Mouse (Mus musculus) MEL (cell line): Measurements from ENCODE around the gene Nfix. TPM values are rescaled to one million over a fixed set of nuclear protein-coding genes. Genes with fewer than 3 reads are reported as not detected.

Experiments used
- DNase-seq: peaks from one replicate; pipeline ENCODE4 v3.0.0; 2011; ENCODE audit warnings: low read depth, low spot score
- H3K27ac ChIP-seq: 2 replicates; pipeline ENCODE4 v1.5.1; 2012; ENCODE audit warnings: low read depth, mild to moderate bottlenecking, control low read depth, low read length, moderate library complexity; ENCODE audit not compliant: control insufficient read depth
- H3K27me3 ChIP-seq, 2 experiments: fragments of 150-350 bp in 1 of 2; sonication (generic) in 1 of 2; 2 replicates each; pipeline ENCODE4 v1.6.1; 2012; ENCODE audit warnings: low read length in 2 of 2, mild to moderate bottlenecking in 2 of 2, improper control_type of control experiment in 1 of 2, moderate library complexity in 1 of 2; ENCODE audit not compliant: insufficient read depth in 2 of 2, control insufficient read depth in 1 of 2
- H3K36me3 ChIP-seq, 2 experiments: 2 replicates each; pipeline ENCODE4 v1.6.1; 2012 to 2014; ENCODE audit warnings: low read length in 2 of 2, improper control_type of control experiment in 1 of 2, inconsistent platforms in 1 of 2, mild to moderate bottlenecking in 1 of 2; ENCODE audit not compliant: insufficient read depth in 2 of 2, control insufficient read depth in 1 of 2
- H3K4me1 ChIP-seq, 2 experiments: fragments of 150-350 bp in 1 of 2; sonication (generic) in 1 of 2; 2 replicates each; pipeline ENCODE4 v1.6.1; 2012; ENCODE audit warnings: low read length in 2 of 2, improper control_type of control experiment in 1 of 2, mild to moderate bottlenecking in 1 of 2; ENCODE audit not compliant: insufficient read depth in 2 of 2, control insufficient read depth in 1 of 2
- H3K4me3 ChIP-seq, 2 experiments: fragments of 150-350 bp in 1 of 2; sonication (generic) in 1 of 2; 2 replicates each; pipeline ENCODE4 v1.5.1; 2012; ENCODE audit warnings: low read depth in 2 of 2, low read length in 2 of 2, mild to moderate bottlenecking in 2 of 2, moderate library complexity in 2 of 2, control low read depth in 1 of 2, improper control_type of control experiment in 1 of 2; ENCODE audit not compliant: control insufficient read depth in 1 of 2, insufficient read depth in 1 of 2
- H3K79me2 ChIP-seq: 2 replicates; pipeline ENCODE4 v1.6.1; 2012; ENCODE audit warnings: mild to moderate bottlenecking, low read length, moderate library complexity; ENCODE audit not compliant: control insufficient read depth, poor library complexity, insufficient read depth
- H3K9ac ChIP-seq: 2 replicates; pipeline ENCODE4 v1.6.1; 2012; ENCODE audit warnings: low read depth, mild to moderate bottlenecking, control low read depth, low read length, moderate library complexity; ENCODE audit not compliant: control insufficient read depth, poor library complexity, severe bottlenecking
- H3K9me3 ChIP-seq: fragments of 150-350 bp; sonication (generic); replicated peaks from 2 replicates; pipeline ENCODE4 v1.6.1; 2012; ENCODE audit warnings: mild to moderate bottlenecking, low read length, improper control_type of control experiment, moderate library complexity; ENCODE audit not compliant: insufficient read depth
- CHD1 ChIP-seq: IDR thresholded peaks from 2 replicates; pipeline ENCODE4 v1.6.1; 2012; ENCODE audit warnings: low read depth, mild to moderate bottlenecking, inconsistent platforms, low read length, improper control_type of control experiment
- ETS1 ChIP-seq: IDR thresholded peaks from 2 replicates; pipeline ENCODE4 v1.6.1; 2012; ENCODE audit warnings: low read depth, mild to moderate bottlenecking, inconsistent platforms, low read length, improper control_type of control experiment, moderate library complexity
- GABPA ChIP-seq: IDR thresholded peaks from 2 replicates; pipeline ENCODE4 v1.6.1; 2012; ENCODE audit warnings: low read depth, mild to moderate bottlenecking, inconsistent platforms, low read length, improper control_type of control experiment, moderate library complexity
- GATA1 ChIP-seq: IDR thresholded peaks from 2 replicates; pipeline ENCODE4 v1.6.1; 2011; ENCODE audit warnings: low read depth, low read length, improper control_type of control experiment
- MAFK ChIP-seq: IDR thresholded peaks from 2 replicates; pipeline ENCODE4 v1.6.1; 2011; ENCODE audit warnings: low read depth, mild to moderate bottlenecking, low read length, improper control_type of control experiment, borderline replicate concordance
- MAX ChIP-seq: IDR thresholded peaks from 2 replicates; pipeline ENCODE4 v1.6.1; 2011; ENCODE audit warnings: low read length, improper control_type of control experiment
- MYB ChIP-seq: IDR thresholded peaks from 2 replicates; pipeline ENCODE4 v1.6.1; 2011; ENCODE audit warnings: mild to moderate bottlenecking, low read depth, low read length, improper control_type of control experiment
- MYC ChIP-seq: IDR thresholded peaks from 2 replicates; pipeline ENCODE4 v1.6.1; 2011; ENCODE audit warnings: low read depth, mild to moderate bottlenecking, low read length, improper control_type of control experiment, moderate library complexity
- POLR2A ChIP-seq, 2 experiments: IDR thresholded peaks; 2 replicates each; pipeline ENCODE4 v1.6.1; 2011 to 2012; ENCODE audit warnings: low read length in 2 of 2, mild to moderate bottlenecking in 2 of 2, control low read depth in 1 of 2, improper control_type of control experiment in 1 of 2, low read depth in 1 of 2, moderate library complexity in 1 of 2; ENCODE audit not compliant: control insufficient read depth in 1 of 2, insufficient read depth in 1 of 2, poor library complexity in 1 of 2
- RAD21 ChIP-seq: IDR thresholded peaks from 2 replicates; pipeline ENCODE4 v1.6.1; 2011; ENCODE audit warnings: mild to moderate bottlenecking, low read depth, low read length, improper control_type of control experiment
- TCF12 ChIP-seq: IDR thresholded peaks from 2 replicates; pipeline ENCODE4 v1.6.1; 2014; ENCODE audit warnings: low read depth, mild to moderate bottlenecking, inconsistent platforms, low read length, improper control_type of control experiment, moderate library complexity
- polyA plus RNA-seq, 2 experiments: library from polyadenylated mRNA; stranded (reverse) in 1 of 2; unstranded in 1 of 2; fragments of >175 nt in 1 of 2; fragments of >200 nt in 1 of 2; gene quantifications; 2 replicates each; pipeline versions ENCODE4 v1.2.1 to v1.2.4; 2012; ENCODE audit warnings: low replicate concordance in 2 of 2, low read depth in 1 of 2; ENCODE audit not compliant: insufficient read length in 2 of 2, insufficient read depth in 1 of 2, missing spikeins in 1 of 2
- total RNA-seq: library from RNA; depleted of rRNA; stranded (reverse); fragments of 300-350 nt; gene quantifications from 2 replicates; pipeline ENCODE4 v1.2.3, GENCODE M21; 2012

The Nfix gene
- total and polyA plus RNA-seq, 3 experiments = 14.4 to 29.1 TPM; not detected in 1

DNA sequence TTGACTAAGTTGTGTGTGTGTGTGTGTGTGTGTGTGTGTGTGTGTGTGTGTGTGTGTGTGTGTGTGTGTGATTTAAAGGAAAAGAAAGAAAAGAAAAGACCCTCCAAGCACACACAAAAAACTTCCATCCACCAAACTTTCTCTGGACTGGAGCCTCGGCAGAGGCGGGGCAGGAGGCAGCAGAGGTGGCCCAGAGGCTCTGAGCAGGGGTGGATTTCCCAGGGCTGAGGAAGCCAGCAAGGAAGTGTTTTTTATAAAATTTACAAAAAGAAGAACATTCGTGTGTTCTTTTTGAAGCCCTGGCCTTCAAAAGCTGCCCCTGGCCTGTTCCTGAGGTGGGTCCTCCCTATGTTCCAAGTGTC, 87.4 kb downstream of the Nfix start:
- Histone ChIP-seq H3K4me1 (peaks cover 0 to 2% of the 10 kb centered on the region in 2 experiments; a peak in 1 of 4 replicates), H3K4me3 (no peak overlapping the region), H3K27ac (no peak overlapping the region)

GRCm38 (mm10) chr8:84711933-84712758, 88.0 kb downstream of the Nfix start:
- no peaks in the 10 kb centered on the region for H3K9me3 ChIP-seq
- H3K27ac ChIP-seq = no peak overlapping the region
- no peak for TF ChIP-seq MYC
- no peak for TF ChIP-seq ETS1
- TF ChIP-seq MAX = no peak
- TF ChIP-seq CHD1 = no peak
- no peaks in the 10 kb centered on the region for H3K79me2 ChIP-seq
- H3K36me3 ChIP-seq = peaks cover 0 to 4% of the 10 kb centered on the region in 2 experiments; a peak in 2 of 4 replicates
- H3K27me3 ChIP-seq = no peaks in the 10 kb centered on the region
- no peak overlapping the region for H3K4me3 ChIP-seq
- H3K9ac ChIP-seq = no peak overlapping the region
- no peak for DNase-seq
- peaks cover 0 to 2% of the 10 kb centered on the region in 2 experiments; a peak in 1 of 4 replicates for H3K4me1 ChIP-seq

More for the DNA sequence above, 87.4 kb downstream of the Nfix start:
- no peak for DNase-seq
- no peak for TF ChIP-seq MYB
- TF ChIP-seq, all 39 proteins: peak for 0
- H3K9me3 ChIP-seq = no peaks in the 10 kb centered on the region
- no peaks in the 10 kb centered on the region for H3K79me2 ChIP-seq
- H3K27me3 ChIP-seq = no peaks in the 10 kb centered on the region
- H3K36me3 ChIP-seq = peaks cover 0 to 4% of the 10 kb centered on the region in 2 experiments; a peak in 2 of 4 replicates
- no peak overlapping the region for H3K9ac ChIP-seq

GRCm38 (mm10) chr8:84711312-84711711, 88.8 kb downstream of the Nfix start:
- Histone ChIP-seq H3K36me3 (peaks cover 0 to 4% of the 10 kb centered on the region in 2 experiments; a peak in 2 of 4 replicates), H3K9me3 (no peaks in the 10 kb centered on the region), H3K27ac (no peak overlapping the region), H3K9ac (no peak overlapping the region), H3K79me2 (no peaks in the 10 kb centered on the region), H3K27me3 (no peaks in the 10 kb centered on the region), H3K4me1 (peaks cover 0 to 2% of the 10 kb centered on the region in 2 experiments; a peak in 1 of 4 replicates), H3K4me3 (no peak overlapping the region)
- TF ChIP-seq POLR2A (IDR thresholded peaks at IDR 0.05; ENCODE audit: control insufficient read depth in 1 of 2, insufficient read depth in 1 of 2, low read depth in 1 of 2, low read length in 2 of 2, poor library complexity in 1 of 2) = no peak
- no peak for DNase-seq

DNA sequence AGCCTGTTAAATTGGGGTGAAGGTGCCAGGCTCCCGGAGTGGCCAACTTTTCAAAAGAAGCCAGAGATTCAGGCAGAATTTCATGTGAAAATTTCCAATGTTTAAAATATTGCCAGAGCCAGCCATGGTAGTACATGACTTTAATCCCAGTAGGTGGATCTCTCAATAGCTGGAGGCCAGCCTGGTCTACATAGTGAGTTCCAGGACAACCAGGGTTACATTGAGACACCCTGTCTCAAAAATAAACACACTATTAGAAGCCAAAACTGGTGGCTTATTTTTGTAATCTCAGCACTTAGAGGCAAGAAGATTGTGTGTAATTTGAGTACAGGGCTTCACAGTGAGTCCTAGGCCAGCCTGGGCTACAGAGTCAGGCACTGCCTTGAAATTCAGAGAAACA, 90.2 kb downstream of the Nfix start:
- Histone ChIP-seq H3K4me1 (peaks cover 0 to 2% of the 10 kb centered on the region in 2 experiments; a peak in 1 of 4 replicates), H3K27me3 (no peaks in the 10 kb centered on the region)

More for the DNA sequence above, 90.2 kb downstream of the Nfix start:
- Histone ChIP-seq H3K79me2 (peaks cover 5% of the 10 kb centered on the region; the same call in 1 of the 2 replicates), H3K27ac (no peak overlapping the region), H3K4me3 (no peak overlapping the region), H3K9me3 (no peaks in the 10 kb centered on the region), H3K9ac (no peak overlapping the region), H3K36me3 (peaks cover 0 to 4% of the 10 kb centered on the region in 2 experiments; a peak in 2 of 4 replicates)
- no peak for DNase-seq
- TF ChIP-seq RAD21 = no peak
- no peak for TF ChIP-seq MAFK
- TF ChIP-seq GATA1 = no peak
- TF ChIP-seq GABPA = no peak
- TF ChIP-seq TCF12 = no peak
